Mouse (Mus musculus) spleen, adult 10 weeks (tissue): ENCODE data around the gene Sec14l4. TPM values are rescaled to one million over a fixed set of nuclear protein-coding genes. Genes with fewer than 3 reads are reported as not detected.

Source experiments
- polyA plus RNA-seq: library from polyadenylated mRNA; stranded (reverse); fragments of 350-450 nt; fragmentation: Illumina TruSeq; extraction: RNeasy Lipid Tissue Mini Kit (QIAGEN cat#74804); gene quantifications from one replicate; pipeline ENCODE4 v1.2.3, GENCODE M21; 2015; ENCODE audit warnings: low replicate concordance; ENCODE audit not compliant: insufficient read depth

Sec14l4 gene
- polyA plus RNA-seq = not detected

GRCm38 (mm10) chr11:4031126-4031941 is at the start of gene Sec14l4:
Gene Sec14l4, plus strand, starts transcription at chr11:4031462.

GRCm38 (mm10) chr11:3983291-3983862 is 47.9 kb upstream of the Sec14l4 start, which contains the start of gene Gal3st1:
Gene Gal3st1, plus strand, starts transcription at chr11:3983636.

DNA sequence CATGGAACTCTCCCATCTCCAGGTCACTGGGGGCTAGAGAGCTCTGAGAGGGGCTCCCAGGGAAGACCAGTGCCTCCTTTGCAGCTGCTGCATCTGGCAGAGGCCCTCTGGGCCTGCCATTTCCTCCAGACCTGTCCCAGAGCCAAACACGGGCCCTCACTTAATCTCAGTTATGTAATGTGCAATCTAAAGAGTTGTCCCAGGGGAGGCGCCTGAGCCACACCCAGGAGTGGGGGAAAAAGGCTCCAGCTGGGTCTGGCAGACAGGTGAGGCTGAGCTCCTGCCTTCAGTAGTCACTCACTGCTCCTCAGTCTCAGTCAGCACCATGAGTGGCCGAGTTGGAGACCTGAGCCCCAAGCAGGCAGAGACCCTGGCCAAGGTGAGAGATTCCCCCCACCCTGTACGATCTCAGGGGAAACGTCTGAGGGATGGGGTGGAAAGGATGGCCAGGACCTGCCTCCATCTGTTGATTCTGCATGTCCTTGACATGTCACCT is 33.4 kb downstream of the Sec14l4 start, which contains the start of gene Sec14l3:
Sec14l3 (plus strand) TSS at position 215 of the 496 bp plus-strand sequence.

DNA sequence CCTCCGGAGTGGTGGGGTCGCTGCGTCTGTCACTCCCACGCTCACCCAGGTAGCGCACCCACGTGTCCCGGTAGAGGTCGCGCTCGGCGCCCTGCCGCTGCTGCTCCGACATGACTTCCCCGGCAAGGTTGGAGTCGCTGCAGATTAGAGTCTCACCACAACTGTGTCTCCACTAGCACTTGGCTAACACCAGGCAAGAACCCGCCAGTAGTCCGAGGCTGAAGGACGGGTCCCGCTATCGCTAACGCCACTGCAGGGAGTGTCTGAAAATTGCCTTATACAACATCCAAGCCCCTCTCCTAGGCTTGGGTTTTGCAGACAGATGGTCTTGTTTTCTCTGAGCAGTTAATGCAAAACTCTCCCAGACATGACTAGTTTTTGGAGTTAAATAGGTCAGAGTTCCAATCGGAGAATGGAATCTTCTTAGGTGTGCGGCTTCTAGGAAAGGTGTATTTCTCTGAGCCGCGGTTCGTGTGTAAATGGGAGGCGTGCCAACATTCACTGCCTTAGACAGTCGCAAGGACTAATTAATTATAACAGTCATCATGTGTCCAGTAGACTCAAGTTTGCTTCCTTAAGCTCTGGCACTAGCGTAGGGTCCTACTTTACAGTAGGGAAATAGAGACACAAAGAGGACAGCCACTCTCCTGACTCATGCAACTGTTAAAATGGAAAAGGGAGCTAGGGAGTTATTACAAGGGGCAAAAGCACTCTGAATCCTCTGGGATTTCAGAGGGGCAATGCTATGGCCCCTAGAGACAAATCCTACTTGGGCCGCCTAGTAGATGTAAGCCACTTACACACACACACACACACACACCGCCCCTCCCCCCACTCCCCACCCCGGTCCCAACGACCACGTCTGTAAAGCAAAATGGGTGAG is 64.2 kb downstream of the Sec14l4 start, which contains the start of gene Mtfp1:
Mtfp1 (minus strand) TSS at position 275 of the 883 bp plus-strand sequence.

Other genes with a start within 250 kb of the Sec14l4 start
- not detected for gene Osbp2, start 167.6 kb upstream of the Sec14l4 start, polyA plus RNA-seq
- not detected for gene 4921536K21Rik, start 136.4 kb upstream of the Sec14l4 start, polyA plus RNA-seq
- gene Dusp18, start 136.2 kb upstream of the Sec14l4 start, polyA plus RNA-seq = 0.59 TPM
- gene Slc35e4, start 116.8 kb upstream of the Sec14l4 start, polyA plus RNA-seq = 0.43 TPM
- 39.0 TPM for gene Tcn2, start 99.3 kb upstream of the Sec14l4 start, polyA plus RNA-seq
- gene Pes1, start 67.5 kb upstream of the Sec14l4 start, polyA plus RNA-seq = 99.8 TPM
- not detected for gene 4930556J24Rik, start 54.7 kb upstream of the Sec14l4 start, polyA plus RNA-seq
- not detected for gene Gal3st1, start 47.8 kb upstream of the Sec14l4 start, polyA plus RNA-seq
- gene Sec14l3, start 33.4 kb downstream of the Sec14l4 start, polyA plus RNA-seq = not detected
- 2.1 TPM for gene Mtfp1, start 64.0 kb downstream of the Sec14l4 start, polyA plus RNA-seq
- gene Sec14l2, start 92.0 kb downstream of the Sec14l4 start, polyA plus RNA-seq = 1.8 TPM
- 23.6 TPM for gene Rnf215, start 103.7 kb downstream of the Sec14l4 start, polyA plus RNA-seq
- 5.8 TPM for gene Ccdc157, start 128.8 kb downstream of the Sec14l4 start, polyA plus RNA-seq
- gene Sf3a1, start 128.9 kb downstream of the Sec14l4 start, polyA plus RNA-seq = 41.7 TPM
- gene Tbc1d10a, start 155.3 kb downstream of the Sec14l4 start, polyA plus RNA-seq = 13.5 TPM
- 2.3 TPM for gene Castor1, start 186.8 kb downstream of the Sec14l4 start, polyA plus RNA-seq
- gene Osm, start 205.0 kb downstream of the Sec14l4 start, polyA plus RNA-seq = 4.0 TPM
- gene Lif, start 226.1 kb downstream of the Sec14l4 start, polyA plus RNA-seq = 0.70 TPM